ENCODE assay signal across 15 mouse cellular contexts in the genomic region with DNA sequence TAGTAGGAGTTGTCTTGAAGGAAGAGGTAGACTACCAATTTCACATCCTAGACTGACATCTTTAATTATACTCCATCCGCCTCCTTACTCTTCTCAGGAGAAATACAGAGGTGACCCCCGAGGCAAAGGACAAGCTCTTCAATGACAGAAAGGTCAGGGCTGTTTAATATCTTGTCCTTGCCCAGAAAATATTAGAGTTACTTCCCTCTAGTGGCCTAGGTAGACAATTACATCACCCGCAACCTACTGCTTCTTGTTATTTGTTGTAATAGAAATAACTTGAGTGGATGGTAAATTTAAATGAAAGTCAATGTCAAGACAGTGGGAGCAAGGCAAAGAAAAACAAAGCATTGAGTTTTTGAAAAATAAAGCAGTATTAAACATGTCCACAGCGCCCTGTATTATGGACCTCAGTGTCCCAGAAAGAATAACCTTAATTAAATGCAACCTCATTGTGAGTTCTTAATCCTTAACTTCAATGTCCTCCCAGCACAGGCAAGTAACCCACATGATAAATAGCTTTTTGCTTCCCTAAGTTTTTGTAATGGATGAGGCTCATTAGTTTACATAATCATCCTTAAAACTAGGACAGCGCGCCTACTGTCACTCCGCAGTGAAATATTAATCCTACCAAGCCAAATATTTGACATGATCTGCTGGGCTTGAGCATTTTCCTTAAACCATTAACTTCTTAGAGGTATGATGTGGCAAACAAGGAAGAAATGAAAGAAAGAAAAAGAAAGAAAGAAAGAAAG.
DNase-seq lines count a peak whose midpoint lies in the region; ATAC-seq and TF ChIP-seq lines count a peak whose summit lies in the region.
"Had no signal": no experiment of that assay in that cellular context is flagged by ENCODE, and none has a peak within 500 bp of the region (broad histone marks: within the 10 kb centered on the region; RNA-seq: fewer than 3 reads in every experiment).

No protein-coding gene starts in this region.

- WGBS in heart, postnatal 0 days = 92% methylated on average over 7 of the region's 7 CpGs
- WGBS in liver, postnatal 0 days (ENCODE audit: insufficient replicate concordance) = 75% methylated on average over 7 of the region's 7 CpGs
- 80% methylated on average over 7 of the region's 7 CpGs for WGBS in liver, embryonic 11.5 days
- 90% methylated on average over 7 of the region's 7 CpGs for WGBS in neural tube, embryonic 15.5 days

- H3K4me1 ChIP-seq in heart, postnatal 0 days (ENCODE audit: control insufficient read depth, insufficient read depth) = no peaks in the 10 kb centered on the region
- H3K4me1 ChIP-seq in liver, postnatal 0 days (ENCODE audit: insufficient read depth) = no peaks in the 10 kb centered on the region; the same call in 1 of the 2 replicates
- no peaks in the 10 kb centered on the region for H3K4me1 ChIP-seq in liver, embryonic 11.5 days (replicated peaks; ENCODE audit: control insufficient read depth, insufficient read depth, low read length)
- 0 out of 2 replicates have a peak, but pooled peaks cover 3% of the 10 kb centered on the region for H3K4me1 ChIP-seq in neural tube, embryonic 15.5 days
- H3K4me1 ChIP-seq: embryonic facial prominence, embryonic 15.5 days; lung, embryonic 15.5 days; neural tube, embryonic 12.5 days had no signal

- TF ChIP-seq CTCF in heart, postnatal 0 days (IDR thresholded peaks at IDR 0.05; ENCODE audit: low read depth) = peak; percentile 29; the same call in 1 of the 2 replicates
- TF ChIP-seq CTCF in liver, postnatal 0 days (IDR thresholded peaks at IDR 0.05; ENCODE audit: low read depth) = peak; percentile 54

- no peaks in the 10 kb centered on the region for H3K27me3 ChIP-seq in heart, postnatal 0 days (ENCODE audit: control insufficient read depth, insufficient read depth, low read length)
- no peaks in the 10 kb centered on the region for H3K27me3 ChIP-seq in liver, postnatal 0 days (ENCODE audit: insufficient read depth, low read length)
- no peaks in the 10 kb centered on the region for H3K27me3 ChIP-seq in liver, embryonic 11.5 days (replicated peaks; ENCODE audit: control insufficient read depth, insufficient read depth, low read length)
- no peaks in the 10 kb centered on the region for H3K27me3 ChIP-seq in splenic B cell, adult 2 months (ENCODE audit: control insufficient read depth, insufficient read depth, low read length, poor library complexity, severe bottlenecking)
- no peaks in the 10 kb centered on the region for H3K27me3 ChIP-seq in neural tube, embryonic 15.5 days (replicated peaks)
- H3K27me3 ChIP-seq: embryonic facial prominence, embryonic 15.5 days; lung, embryonic 15.5 days; neural tube, embryonic 12.5 days had no signal

- DNase-seq in heart, postnatal 0 days (ENCODE audit: low spot score) = no peak
- DNase-seq in heart, postnatal 10 days = no peak
- no peak for DNase-seq in liver, postnatal 0 days
- no peak for DNase-seq in liver, embryonic 11.5 days (ENCODE audit: low spot score)
- peak; percentile 17 for DNase-seq in MN1 (ENCODE audit: low spot score)
- DNase-seq in splenic B cell, adult 2 months (ENCODE audit: low read depth, low spot score) = peak; percentile 54
- DNase-seq: cerebellum, postnatal 10 days; heart, postnatal 4 days; midbrain, embryonic 14.5 days; right cerebral cortex, adult 18-20 months; thymus, postnatal 14 days had no signal

- no peak overlapping the region for H3K9ac ChIP-seq in heart, postnatal 0 days (replicated peaks; ENCODE audit: low read depth, low read length)
- no peak overlapping the region for H3K9ac ChIP-seq in liver, postnatal 0 days (replicated peaks)
- no peak overlapping the region for H3K9ac ChIP-seq in liver, embryonic 11.5 days (ENCODE audit: low read depth, low read length)
- H3K9ac ChIP-seq in neural tube, embryonic 15.5 days (replicated peaks) = no peak overlapping the region
- H3K9ac ChIP-seq: embryonic facial prominence, embryonic 15.5 days; lung, embryonic 15.5 days; neural tube, embryonic 12.5 days had no signal

- H3K27ac ChIP-seq in heart, postnatal 0 days (ENCODE audit: low read depth) = no peak overlapping the region
- H3K27ac ChIP-seq in liver, postnatal 0 days (ENCODE audit: low read depth) = no peak overlapping the region
- no peak overlapping the region for H3K27ac ChIP-seq in liver, embryonic 11.5 days (ENCODE audit: low read depth, low read length)
- H3K27ac ChIP-seq in neural tube, embryonic 15.5 days (replicated peaks) = no peak overlapping the region
- H3K27ac ChIP-seq: embryonic facial prominence, embryonic 15.5 days; lung, embryonic 15.5 days; neural tube, embryonic 12.5 days had no signal

- intact Hi-C loops in heart, postnatal 10 days (cut with DNase I) = no loop called here

- ATAC-seq in heart, postnatal 0 days (ENCODE audit: insufficient read depth, low read depth) = no peak
- no peak for ATAC-seq in liver, postnatal 0 days
- ATAC-seq in liver, embryonic 11.5 days (replicated peaks; ENCODE audit: low FRiP score) = no peak
- ATAC-seq in neural tube, embryonic 15.5 days (ENCODE audit: low FRiP score) = no peak

- TF ChIP-seq EP300 in heart, postnatal 0 days (IDR thresholded peaks at IDR 0.05; ENCODE audit: low read depth) = no peak
- no peak for TF ChIP-seq EP300 in liver, postnatal 0 days (IDR thresholded peaks at IDR 0.05; ENCODE audit: low read depth)

- no peak overlapping the region for H3K4me3 ChIP-seq in heart, postnatal 0 days (ENCODE audit: low read depth, low read length)
- no peak overlapping the region for H3K4me3 ChIP-seq in liver, postnatal 0 days (ENCODE audit: low read depth, low read length)
- no peak overlapping the region for H3K4me3 ChIP-seq in liver, embryonic 11.5 days (ENCODE audit: low read depth, low read length)
- no peak overlapping the region for H3K4me3 ChIP-seq in neural tube, embryonic 15.5 days (replicated peaks)
- H3K4me3 ChIP-seq: embryonic facial prominence, embryonic 15.5 days; lung, embryonic 15.5 days; neural tube, embryonic 12.5 days had no signal

- no peak overlapping the region for H3K4me2 ChIP-seq in heart, postnatal 0 days (ENCODE audit: low read depth, low read length)
- no peak overlapping the region for H3K4me2 ChIP-seq in liver, postnatal 0 days (ENCODE audit: low read depth, low read length)
- no peak overlapping the region for H3K4me2 ChIP-seq in liver, embryonic 11.5 days
- H3K4me2 ChIP-seq in neural tube, embryonic 15.5 days = no peak overlapping the region
- H3K4me2 ChIP-seq: embryonic facial prominence, embryonic 15.5 days; lung, embryonic 15.5 days; neural tube, embryonic 12.5 days had no signal

- H3K36me3 ChIP-seq in heart, postnatal 0 days (replicated peaks; ENCODE audit: control insufficient read depth, insufficient read depth, low read length) = no peaks in the 10 kb centered on the region
- no peaks in the 10 kb centered on the region for H3K36me3 ChIP-seq in liver, postnatal 0 days (replicated peaks; ENCODE audit: insufficient read depth, low read length)
- no peaks in the 10 kb centered on the region for H3K36me3 ChIP-seq in liver, embryonic 11.5 days (ENCODE audit: control insufficient read depth, insufficient read depth, low read length)
- no peaks in the 10 kb centered on the region for H3K36me3 ChIP-seq in splenic B cell, adult 2 months (ENCODE audit: control insufficient read depth, insufficient read depth, low read length, poor library complexity, severe bottlenecking)
- no peaks in the 10 kb centered on the region for H3K36me3 ChIP-seq in neural tube, embryonic 15.5 days
- H3K36me3 ChIP-seq: embryonic facial prominence, embryonic 15.5 days; lung, embryonic 15.5 days; neural tube, embryonic 12.5 days had no signal

- no peaks in the 10 kb centered on the region for H3K9me3 ChIP-seq in heart, postnatal 0 days (replicated peaks; ENCODE audit: control insufficient read depth, low read length)
- no peaks in the 10 kb centered on the region for H3K9me3 ChIP-seq in liver, postnatal 0 days (ENCODE audit: low read length)
- no peaks in the 10 kb centered on the region for H3K9me3 ChIP-seq in liver, embryonic 11.5 days (ENCODE audit: control insufficient read depth, low read length)
- H3K9me3 ChIP-seq in neural tube, embryonic 15.5 days (replicated peaks) = no peaks in the 10 kb centered on the region
- H3K9me3 ChIP-seq: embryonic facial prominence, embryonic 15.5 days; lung, embryonic 15.5 days; neural tube, embryonic 12.5 days had no signal

Comparison
In these comparisons a context has a peak if more than half of its experiments do, and no peak if none do; other contexts are left out.
1. DNase-seq: peak in MN1 (single experiment) and splenic B cell, adult 2 months (single experiment); none in heart, postnatal 0 days (single experiment), heart, postnatal 10 days (0 of 2), liver, postnatal 0 days (single experiment) and liver, embryonic 11.5 days (single experiment).